Mouse (Mus musculus): ENCODE data around the gene Rab3gap1. TPM values are rescaled to one million over a fixed set of nuclear protein-coding genes. Genes with fewer than 3 reads are reported as not detected.
"Not testable (repeated sequence)": the region's sequence is repeated elsewhere in the genome, so short reads cannot be mapped to it uniquely, and the experiment has no call there.

Gene Rab3gap1
- total RNA-seq, 2 experiments from 2014 or later: 14.0 to 21.9 TPM

DNA sequence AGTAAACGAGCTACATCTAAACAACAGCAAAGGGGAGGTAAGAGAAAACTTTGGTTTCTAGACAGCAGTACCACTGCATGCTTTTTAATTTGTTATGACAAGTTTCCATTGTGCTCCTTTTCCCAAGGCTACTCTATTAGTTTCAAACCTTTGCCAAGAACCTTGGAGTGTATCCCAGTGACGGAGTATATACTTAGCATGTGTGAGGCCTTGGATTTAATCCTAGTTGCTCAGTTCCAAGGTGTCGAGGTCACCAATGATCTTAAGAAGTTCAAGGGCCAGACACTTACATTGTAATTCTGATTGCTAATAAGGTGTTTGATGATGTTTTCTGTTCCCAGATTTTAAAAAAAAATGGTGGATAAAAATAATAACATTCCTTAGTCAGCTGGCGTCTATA lies 44.5 kb downstream of the Rab3gap1 start:
- no peak for ATAC-seq (replicated peaks; ENCODE audit: low FRiP score, poor library complexity, severe bottlenecking)

DNA sequence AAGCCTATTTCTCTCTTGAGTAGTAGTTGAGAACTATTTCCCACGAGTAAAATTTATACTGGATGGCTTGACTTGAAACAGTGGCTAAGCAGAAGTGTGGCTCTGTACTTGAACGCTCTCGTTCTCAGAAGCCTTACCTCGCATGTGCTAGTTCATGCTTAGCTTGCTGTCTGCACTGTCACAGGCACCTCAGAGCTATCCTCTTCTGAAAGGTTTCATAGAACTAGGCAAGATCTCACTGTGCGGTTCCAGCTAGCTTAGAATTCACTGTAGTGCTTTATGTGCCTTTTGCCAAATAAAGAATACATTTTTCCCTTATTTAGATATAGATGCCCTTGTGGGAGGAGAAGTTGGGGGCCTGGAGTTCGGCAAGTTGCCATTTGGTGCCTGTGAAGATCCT lies 46.7 kb downstream of the Rab3gap1 start:
- no peak for ATAC-seq (replicated peaks; ENCODE audit: low FRiP score, poor library complexity, severe bottlenecking)

DNA sequence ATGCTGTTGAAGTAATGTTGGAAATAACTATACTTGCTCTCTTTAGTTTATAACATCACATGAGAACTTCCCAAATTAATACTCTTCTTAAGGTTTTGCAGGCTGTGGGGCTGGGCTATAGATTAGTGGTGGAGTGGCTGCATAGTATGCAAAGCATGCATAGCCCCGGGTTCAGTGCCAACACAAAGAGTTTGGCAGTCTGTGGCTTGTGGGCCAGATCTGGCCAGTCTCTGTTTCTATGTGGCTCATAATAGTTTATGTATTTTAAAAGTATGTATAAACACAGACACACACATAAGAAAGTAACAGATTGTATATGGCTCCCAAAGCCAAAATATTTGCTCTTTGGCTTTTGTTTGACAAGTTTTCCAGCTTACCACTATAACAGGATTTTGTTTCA lies 47.2 kb downstream of the Rab3gap1 start:
- ATAC-seq (replicated peaks; ENCODE audit: low FRiP score, poor library complexity, severe bottlenecking): no peak

- ATAC-seq (replicated peaks; ENCODE audit: low FRiP score, poor library complexity, severe bottlenecking): no peak
Measured at GRCm38 (mm10) chr1:127933405-127933804, 64.8 kb downstream of the Rab3gap1 start.

- no peak for ATAC-seq (replicated peaks; ENCODE audit: low FRiP score, poor library complexity, severe bottlenecking)
Measured at GRCm38 (mm10) chr1:127934322-127934721, 65.7 kb downstream of the Rab3gap1 start.

- no peak for ATAC-seq (replicated peaks; ENCODE audit: low FRiP score, poor library complexity, severe bottlenecking)
Measured at GRCm38 (mm10) chr1:127937277-127937676, 68.7 kb downstream of the Rab3gap1 start.

DNA sequence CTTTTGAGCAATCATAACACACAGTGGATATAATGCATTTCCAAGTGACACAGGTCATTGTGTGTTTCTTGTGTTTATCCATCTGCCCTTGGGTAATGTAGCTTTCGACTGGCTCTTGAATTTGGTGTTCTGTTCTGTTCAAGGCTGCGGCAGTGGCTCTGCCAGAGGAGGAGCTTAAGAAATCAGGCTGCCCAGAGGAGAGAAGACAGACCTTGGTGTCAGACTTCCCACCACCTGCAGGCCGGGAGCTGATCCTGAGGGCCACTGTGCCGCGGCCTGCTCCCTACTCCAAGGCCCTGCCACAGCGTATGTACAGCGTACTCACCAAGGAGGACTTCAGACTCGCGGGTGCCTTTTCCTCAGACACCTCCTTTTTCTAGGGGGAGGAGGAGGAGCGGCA lies 73.7 kb downstream of the Rab3gap1 start:
- ATAC-seq (replicated peaks; ENCODE audit: low FRiP score, poor library complexity, severe bottlenecking): no peak

DNA sequence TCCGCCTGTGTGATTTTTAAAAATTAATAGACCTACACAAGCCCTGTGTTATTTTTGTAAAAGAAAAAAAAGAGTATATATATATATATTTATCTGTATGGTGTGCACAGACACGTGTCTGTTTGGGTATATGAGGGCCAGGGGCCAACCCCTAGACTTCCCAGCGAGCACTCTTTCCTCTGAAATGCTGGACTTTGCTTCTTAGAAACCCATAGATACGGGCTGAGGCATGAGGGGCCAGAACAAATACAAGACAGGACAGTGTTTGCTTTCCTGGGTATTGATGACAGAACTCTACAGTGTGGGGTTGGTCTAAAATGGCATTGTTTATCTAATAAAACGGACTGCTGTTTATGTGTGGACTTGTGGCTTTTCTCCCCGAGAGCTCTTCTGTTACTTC lies 74.9 kb downstream of the Rab3gap1 start:
- ATAC-seq (replicated peaks; ENCODE audit: low FRiP score, poor library complexity, severe bottlenecking): no peak

GRCm38 (mm10) chr1:127945696-127946575 lies 77.4 kb downstream of the Rab3gap1 start:
- ATAC-seq (replicated peaks; ENCODE audit: low FRiP score, poor library complexity, severe bottlenecking): no peak

GRCm38 (mm10) chr1:127946615-127947249 lies 78.2 kb downstream of the Rab3gap1 start:
- no peak for ATAC-seq (replicated peaks; ENCODE audit: low FRiP score, poor library complexity, severe bottlenecking)

DNA sequence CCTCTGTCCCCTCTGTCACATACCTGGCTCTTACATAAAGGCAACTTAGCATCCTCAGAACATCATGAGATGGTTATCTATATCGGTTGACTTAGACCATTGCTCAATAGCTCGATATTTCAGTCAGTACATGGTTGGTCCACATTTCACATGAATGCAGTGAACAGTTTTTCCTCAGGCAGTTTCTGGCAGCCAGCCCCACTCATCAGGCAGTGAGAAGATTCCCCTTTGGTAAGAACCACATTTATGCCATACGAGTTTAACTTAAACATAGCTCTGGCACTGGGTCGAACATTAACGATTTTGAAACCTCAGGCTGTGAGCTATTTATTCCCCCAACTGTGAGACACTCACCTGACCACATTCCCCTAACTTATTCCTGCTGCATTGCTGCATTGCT lies 80.2 kb downstream of the Rab3gap1 start:
- ATAC-seq (replicated peaks; ENCODE audit: low FRiP score, poor library complexity, severe bottlenecking): no peak

- ATAC-seq (replicated peaks; ENCODE audit: low FRiP score, poor library complexity, severe bottlenecking): no peak
Measured at GRCm38 (mm10) chr1:127952276-127952675, 83.7 kb downstream of the Rab3gap1 start.

DNA sequence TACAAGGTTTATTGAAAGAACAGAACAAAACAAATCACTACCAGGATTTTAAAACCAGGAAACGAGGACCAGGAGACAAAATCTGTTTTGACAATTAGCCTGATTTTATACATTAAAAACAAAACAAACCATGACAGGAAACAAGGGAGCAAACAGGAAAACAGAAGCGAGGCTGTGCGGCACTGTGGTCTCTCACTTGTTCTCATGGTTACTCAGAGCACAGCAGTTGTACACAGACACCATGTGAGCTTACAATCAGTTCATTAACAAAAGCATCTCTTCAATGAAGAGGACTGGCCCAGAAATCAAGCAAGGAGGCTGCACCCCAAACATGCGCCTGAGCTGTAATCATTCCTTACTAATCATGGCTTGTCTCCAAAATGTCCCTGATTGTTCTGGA lies 85.6 kb downstream of the Rab3gap1 start:
- not testable (repeated sequence) for ATAC-seq (replicated peaks; ENCODE audit: low FRiP score, poor library complexity, severe bottlenecking)

GRCm38 (mm10) chr1:127954800-127955199 lies 86.2 kb downstream of the Rab3gap1 start:
- no peak for ATAC-seq (replicated peaks; ENCODE audit: low FRiP score, poor library complexity, severe bottlenecking)

GRCm38 (mm10) chr1:127956524-127956923 lies 88.0 kb downstream of the Rab3gap1 start:
- no peak for ATAC-seq (replicated peaks; ENCODE audit: low FRiP score, poor library complexity, severe bottlenecking)

GRCm38 (mm10) chr1:127958801-127959200 lies 90.2 kb downstream of the Rab3gap1 start:
- ATAC-seq (replicated peaks; ENCODE audit: low FRiP score, poor library complexity, severe bottlenecking): no peak

GRCm38 (mm10) chr1:127959312-127959718 lies 90.7 kb downstream of the Rab3gap1 start:
- ATAC-seq (replicated peaks; ENCODE audit: low FRiP score, poor library complexity, severe bottlenecking): no peak

- no peak for ATAC-seq (replicated peaks; ENCODE audit: low FRiP score, poor library complexity, severe bottlenecking)
Measured at GRCm38 (mm10) chr1:127961140-127961539, 92.6 kb downstream of the Rab3gap1 start.

DNA sequence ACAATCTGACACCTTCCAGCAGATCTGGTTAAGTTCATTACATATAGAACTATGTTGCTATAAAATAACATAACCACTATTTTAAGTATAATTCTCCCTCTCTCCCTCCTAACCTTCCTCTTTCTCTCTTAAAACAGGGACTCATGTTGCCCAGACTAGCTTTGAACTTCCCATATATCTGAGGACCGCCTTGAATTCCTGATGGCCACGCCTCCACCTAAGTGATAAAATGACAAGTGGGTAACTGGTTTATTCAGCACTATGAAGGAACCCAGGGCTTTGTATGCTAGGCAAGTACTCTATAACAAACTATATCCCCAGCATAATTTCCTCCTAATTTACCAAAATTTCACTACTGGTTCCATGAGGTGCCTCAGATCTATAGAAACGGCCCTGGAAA lies 94.8 kb downstream of the Rab3gap1 start:
- no peak for ATAC-seq (replicated peaks; ENCODE audit: low FRiP score, poor library complexity, severe bottlenecking)

DNA sequence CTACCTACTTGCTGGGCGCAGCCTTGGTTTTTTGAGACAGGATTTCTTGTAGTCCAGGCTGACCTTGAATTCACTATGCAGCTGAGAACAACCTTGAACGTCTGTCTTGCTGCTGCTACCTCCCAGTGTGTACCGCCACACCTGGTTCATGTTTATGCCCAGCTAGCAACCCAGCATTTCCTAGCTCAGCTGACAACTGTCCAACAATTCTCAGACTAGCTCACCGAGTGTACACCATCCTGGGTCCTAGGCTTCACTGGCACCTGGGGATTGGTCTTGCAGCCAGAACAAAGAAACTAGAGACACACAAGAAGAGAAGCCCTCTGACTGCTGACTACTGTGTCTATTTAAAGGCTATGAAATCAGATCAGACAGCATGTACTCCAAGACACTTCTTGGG lies 102.3 kb downstream of the Rab3gap1 start:
- no peak for ATAC-seq (replicated peaks; ENCODE audit: low FRiP score, poor library complexity, severe bottlenecking)

DNA sequence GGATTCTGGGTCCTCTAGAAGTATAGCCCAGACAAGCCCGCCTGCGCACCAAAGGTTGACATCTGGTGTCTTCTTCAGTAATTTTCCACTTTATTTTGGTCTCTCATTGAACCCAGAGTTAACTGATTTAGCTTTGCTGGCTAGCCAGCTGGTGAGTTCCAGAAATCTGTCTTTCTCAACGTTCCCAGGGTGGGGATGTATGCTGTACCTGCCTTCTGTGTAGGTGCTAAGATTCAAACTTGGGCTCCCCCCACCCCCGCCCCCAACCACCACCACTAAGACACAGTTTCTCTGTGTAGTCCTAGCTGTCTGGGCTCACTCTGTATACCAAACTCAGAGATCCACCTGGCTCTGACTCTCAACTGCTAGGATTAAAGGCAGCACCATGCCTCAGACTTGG lies 105.5 kb downstream of the Rab3gap1 start:
- ATAC-seq (replicated peaks; ENCODE audit: low FRiP score, poor library complexity, severe bottlenecking): no peak
